Mouse (Mus musculus) thymus, postnatal 36 days (tissue): ENCODE measurements at regions not wholly inside any gene's neighbourhood (a gene's known extent, or its start where the extent isn't known, plus 50 kb on each side); places are given as distances from the start of the nearest gene placed in this dataset.
"Not testable (repeated sequence)": the region's sequence is repeated elsewhere in the genome, so short reads cannot be mapped to it uniquely, and the experiment has no call there.

Experiments used
- DNase-seq, 2 experiments: peaks; one replicate each; pipeline ENCODE4 v3.0.0; 2022; ENCODE audit warnings: mixed read lengths in 2 of 2

- no peak for DNase-seq
Observed at GRCm38 (mm10) chr9:43524947-43525565, 214.4 kb downstream of the Trim29 start.

GRCm38 (mm10) chr9:43532187-43532586 lies 211.6 kb upstream of the Nectin1 start:
- DNase-seq: no peak

GRCm38 (mm10) chr9:43535967-43536366 lies 207.8 kb upstream of the Nectin1 start:
- no peak for DNase-seq

- no peak for DNase-seq
Observed at GRCm38 (mm10) chr9:43537121-43537520, 206.7 kb upstream of the Nectin1 start.

- DNase-seq: no peak
Observed at GRCm38 (mm10) chr9:43540131-43540530, 203.7 kb upstream of the Nectin1 start.

GRCm38 (mm10) chr9:43541234-43541633 lies 202.6 kb upstream of the Nectin1 start:
- no peak for DNase-seq

GRCm38 (mm10) chr9:43542077-43542654 lies 201.6 kb upstream of the Nectin1 start:
- no peak for DNase-seq

- peak; percentile 80 to 85 for DNase-seq
Observed at GRCm38 (mm10) chr9:43545081-43545565, 198.7 kb upstream of the Nectin1 start.

GRCm38 (mm10) chr9:43548883-43549282 lies 194.9 kb upstream of the Nectin1 start:
- no peak for DNase-seq

GRCm38 (mm10) chr9:43549293-43549692 lies 194.5 kb upstream of the Nectin1 start:
- DNase-seq: no peak

- DNase-seq: not testable (repeated sequence)
Observed at GRCm38 (mm10) chr9:43552758-43553157, 191.0 kb upstream of the Nectin1 start.

GRCm38 (mm10) chr9:43562016-43562415 lies 181.8 kb upstream of the Nectin1 start:
- no peak for DNase-seq

GRCm38 (mm10) chr9:43564239-43564906 lies 179.4 kb upstream of the Nectin1 start:
- DNase-seq: no peak

GRCm38 (mm10) chr9:43568851-43569250 lies 174.9 kb upstream of the Nectin1 start:
- DNase-seq: no peak

GRCm38 (mm10) chr9:43571086-43571485 lies 172.7 kb upstream of the Nectin1 start:
- DNase-seq: no peak

- DNase-seq: no peak
Observed at GRCm38 (mm10) chr9:43575659-43576058, 168.1 kb upstream of the Nectin1 start.

- DNase-seq: no peak
Observed at GRCm38 (mm10) chr9:43580653-43581052, 163.1 kb upstream of the Nectin1 start.

- DNase-seq: no peak
Observed at GRCm38 (mm10) chr9:43585616-43586015, 158.2 kb upstream of the Nectin1 start.

- DNase-seq: no peak
Observed at GRCm38 (mm10) chr9:43593236-43593635, 150.5 kb upstream of the Nectin1 start.

GRCm38 (mm10) chr9:43594814-43595213 lies 149.0 kb upstream of the Nectin1 start:
- DNase-seq: no peak

GRCm38 (mm10) chr9:43595461-43595860 lies 148.3 kb upstream of the Nectin1 start:
- DNase-seq: no peak

- DNase-seq: no peak
Observed at GRCm38 (mm10) chr9:43600396-43600795, 143.4 kb upstream of the Nectin1 start.

- DNase-seq: no peak
Observed at GRCm38 (mm10) chr9:43617632-43618031, 126.2 kb upstream of the Nectin1 start.

- DNase-seq: no peak
Observed at GRCm38 (mm10) chr9:43627558-43627957, 116.2 kb upstream of the Nectin1 start.
